Mouse (Mus musculus) embryonic fibroblast, embryonic 13.5 days (primary cell): Measurements from ENCODE around the gene Wdr93.

Source experiments
- CTCF ChIP-seq: IDR thresholded peaks from 2 replicates; pipeline ENCODE4 v1.5.1; 2011; ENCODE audit warnings: mild to moderate bottlenecking, control low read depth, low read length, moderate library complexity, borderline replicate concordance; ENCODE audit not compliant: insufficient read depth
- POLR2A ChIP-seq: IDR thresholded peaks from 2 replicates; pipeline ENCODE4 v1.6.1; 2011; ENCODE audit warnings: low read depth, mild to moderate bottlenecking, control low read depth, low read length, moderate library complexity

GRCm38 (mm10) chr7:79721386-79721977 is 21.5 kb upstream of the Wdr93 start:
- TF ChIP-seq CTCF (no peak), POLR2A (peak; percentile 48; the same call in 1 of the 2 replicates)
